Mouse (Mus musculus) heart, postnatal 0 days (tissue): Measurements from ENCODE around the gene Alg14. TPM values are rescaled to one million over a fixed set of nuclear protein-coding genes. Genes with fewer than 3 reads are reported as not detected.

Experiments
- ATAC-seq: fragments of 200-750 bp; cut with Nextera tagmentation; 2 replicates; pipeline ENCODE4 v1.8.0; 2017; ENCODE audit warnings: low read depth, moderate number of reproducible peaks, moderate library complexity; ENCODE audit not compliant: insufficient read depth
- DNase-seq: peaks from one replicate; pipeline ENCODE4 v3.0.0-alpha.2; 2016; ENCODE audit warnings: low spot score
- H3K27ac ChIP-seq: fragments of 300-500 bp; sonication (generic); 2 replicates; pipeline ENCODE4 v1.5.1; 2014; ENCODE audit warnings: low read depth, mild to moderate bottlenecking
- H3K27me3 ChIP-seq: fragments of 300-500 bp; sonication (generic); 2 replicates; pipeline ENCODE4 v1.6.1; 2014; ENCODE audit warnings: low read length, mixed read lengths; ENCODE audit not compliant: control insufficient read depth, insufficient read depth
- H3K36me3 ChIP-seq: fragments of 300-500 bp; sonication (generic); replicated peaks from 2 replicates; pipeline ENCODE4 v1.6.1; 2014; ENCODE audit warnings: low read length, mixed read lengths; ENCODE audit not compliant: control insufficient read depth, insufficient read depth
- H3K4me1 ChIP-seq: fragments of 300-500 bp; sonication (generic); 2 replicates; pipeline ENCODE4 v1.6.1; 2014; ENCODE audit warnings: antibody characterized with exemption; ENCODE audit not compliant: control insufficient read depth, insufficient read depth
- H3K4me2 ChIP-seq: fragments of 300-500 bp; sonication (generic); 2 replicates; pipeline ENCODE4 v1.6.1; 2014; ENCODE audit warnings: low read depth, mild to moderate bottlenecking, low read length, moderate library complexity
- H3K4me3 ChIP-seq: fragments of 300-500 bp; sonication (generic); 2 replicates; pipeline ENCODE4 v1.5.1; 2014; ENCODE audit warnings: low read depth, low read length
- H3K9ac ChIP-seq: fragments of 300-500 bp; sonication (generic); replicated peaks from 2 replicates; pipeline ENCODE4 v1.6.1; 2014; ENCODE audit warnings: low read depth, low read length, mixed read lengths
- H3K9me3 ChIP-seq: fragments of 300-500 bp; sonication (generic); replicated peaks from 2 replicates; pipeline ENCODE4 v1.6.1; 2016; ENCODE audit warnings: low read length; ENCODE audit not compliant: control insufficient read depth
- CTCF ChIP-seq: IDR thresholded peaks from 2 replicates; pipeline ENCODE4 v1.5.1; 2016; ENCODE audit warnings: antibody characterized with exemption, control low read depth, low read depth
- EP300 ChIP-seq: IDR thresholded peaks from 2 replicates; pipeline ENCODE4 v1.6.1; 2016; ENCODE audit warnings: antibody characterized with exemption, low read depth
- WGBS: fragments of 180-500 bp; shearing (Covaris S2); extraction: QIAGEN DNeasy Blood & Tissue Kit; methylation state at CpG from one replicate; pipeline ENCODE4 v1.1.7; 2014; 5-methylcytosine and 5-hydroxymethylcytosine counted together
- polyA plus RNA-seq: library from polyadenylated mRNA; unstranded; fragments of >200 nt; fragmentation: Nextera tagmentation; extraction: Ambion mirVana; gene quantifications from 2 replicates; pipeline ENCODE4 v1.2.1, GENCODE M21; 2015
- total RNA-seq: library from RNA; depleted of rRNA; stranded (reverse); fragments of >200 nt; gene quantifications from 2 replicates; pipeline ENCODE4 v1.2.3, GENCODE M21; 2014; ENCODE audit warnings: low replicate concordance

Gene Alg14
- total and polyA plus RNA-seq, 2 experiments from 2014 or later: 27.1 to 27.3 TPM

DNA sequence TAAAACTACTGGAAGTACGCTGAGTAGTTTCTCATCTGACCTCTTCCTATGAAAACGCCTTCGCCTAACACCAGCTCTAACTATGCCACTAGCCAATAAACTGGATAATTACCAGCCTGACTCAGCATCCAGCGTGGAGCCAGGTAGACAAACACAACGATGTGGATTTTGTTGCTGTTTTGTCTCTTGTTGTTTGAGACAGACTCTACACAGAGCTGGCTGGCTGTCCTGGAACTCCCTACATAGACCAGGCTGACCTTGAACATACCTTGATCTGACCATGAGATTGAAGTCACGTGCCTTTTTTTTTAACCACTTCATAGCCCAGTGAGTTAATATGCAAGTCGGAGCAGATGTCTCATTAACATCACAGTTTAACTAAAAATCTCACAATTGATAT is 36.1 kb upstream of the Alg14 start:
- Histone ChIP-seq H3K27ac (no peak overlapping the region), H3K36me3 (no peaks in the 10 kb centered on the region), H3K9me3 (no peaks in the 10 kb centered on the region), H3K27me3 (peaks cover 7% of the 10 kb centered on the region; the same call in 1 of the 2 replicates), H3K9ac (no peak overlapping the region), H3K4me3 (no peak overlapping the region), H3K4me2 (no peak overlapping the region), H3K4me1 (no peaks in the 10 kb centered on the region)
- DNase-seq (no peak), ATAC-seq (no peak)
- TF ChIP-seq EP300 (no peak), CTCF (no peak)
- 84% methylated on average over 7 of the region's 7 CpGs for WGBS

DNA sequence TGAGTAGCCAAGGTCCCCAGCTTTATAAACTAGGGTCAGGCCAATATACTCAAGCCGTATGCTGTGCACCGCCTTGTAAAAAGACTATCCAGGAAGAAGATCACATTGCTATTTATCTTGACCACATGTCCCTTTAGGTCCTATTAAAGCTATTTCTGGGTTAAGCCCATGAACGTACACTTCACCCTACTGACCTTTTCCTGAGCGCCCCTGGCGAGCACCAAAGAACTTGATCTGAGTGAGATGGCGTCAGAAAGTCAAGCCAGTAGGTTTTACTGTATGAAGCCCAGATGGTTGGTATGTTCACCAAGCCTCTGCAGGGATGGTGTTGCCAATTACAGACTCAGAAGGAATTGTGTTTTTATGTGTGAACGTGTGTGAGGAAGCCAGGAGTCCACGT is 35.4 kb upstream of the Alg14 start:
- Histone ChIP-seq H3K9me3 (no peaks in the 10 kb centered on the region), H3K36me3 (no peaks in the 10 kb centered on the region), H3K4me1 (no peaks in the 10 kb centered on the region), H3K9ac (no peak overlapping the region), H3K4me3 (no peak overlapping the region), H3K27me3 (peaks cover 14% of the 10 kb centered on the region; the same call in 1 of the 2 replicates), H3K27ac (no peak overlapping the region), H3K4me2 (no peak overlapping the region)
- ATAC-seq (no peak), DNase-seq (no peak)
- TF ChIP-seq CTCF (no peak), EP300 (no peak)
- 84% methylated on average over 8 of the region's 8 CpGs for WGBS

DNA sequence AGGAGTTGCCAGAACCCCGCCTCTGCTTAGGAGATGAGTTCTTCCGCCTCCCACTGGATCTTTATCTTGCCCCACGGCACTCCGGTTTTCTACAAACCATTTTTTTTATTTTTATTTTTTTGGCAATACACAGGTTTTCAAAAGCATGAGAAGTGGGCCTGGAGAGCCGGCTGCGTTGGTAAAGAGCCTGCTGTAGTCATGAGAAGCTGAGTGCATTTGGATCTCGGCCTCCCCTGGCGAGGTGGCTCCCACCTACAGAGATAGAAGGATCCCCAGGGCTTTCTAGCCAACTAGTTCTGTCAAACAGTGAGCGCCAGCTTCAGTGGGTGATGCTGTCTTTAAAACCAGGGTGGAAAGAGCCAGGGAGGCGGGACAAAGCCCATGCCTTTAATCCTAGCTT is 34.2 kb upstream of the Alg14 start:
- no peaks in the 10 kb centered on the region for H3K36me3 ChIP-seq
- no peak overlapping the region for H3K4me3 ChIP-seq
- 84% methylated on average over 10 of the region's 10 CpGs for WGBS
- no peak for TF ChIP-seq EP300
- H3K9me3 ChIP-seq: no peaks in the 10 kb centered on the region
- no peak overlapping the region for H3K27ac ChIP-seq
- H3K4me1 ChIP-seq: peaks cover 6% of the 10 kb centered on the region
- H3K27me3 ChIP-seq: peaks cover 24% of the 10 kb centered on the region
- DNase-seq: no peak
- H3K4me2 ChIP-seq: no peak overlapping the region
- ATAC-seq: no peak
- no peak overlapping the region for H3K9ac ChIP-seq

DNA sequence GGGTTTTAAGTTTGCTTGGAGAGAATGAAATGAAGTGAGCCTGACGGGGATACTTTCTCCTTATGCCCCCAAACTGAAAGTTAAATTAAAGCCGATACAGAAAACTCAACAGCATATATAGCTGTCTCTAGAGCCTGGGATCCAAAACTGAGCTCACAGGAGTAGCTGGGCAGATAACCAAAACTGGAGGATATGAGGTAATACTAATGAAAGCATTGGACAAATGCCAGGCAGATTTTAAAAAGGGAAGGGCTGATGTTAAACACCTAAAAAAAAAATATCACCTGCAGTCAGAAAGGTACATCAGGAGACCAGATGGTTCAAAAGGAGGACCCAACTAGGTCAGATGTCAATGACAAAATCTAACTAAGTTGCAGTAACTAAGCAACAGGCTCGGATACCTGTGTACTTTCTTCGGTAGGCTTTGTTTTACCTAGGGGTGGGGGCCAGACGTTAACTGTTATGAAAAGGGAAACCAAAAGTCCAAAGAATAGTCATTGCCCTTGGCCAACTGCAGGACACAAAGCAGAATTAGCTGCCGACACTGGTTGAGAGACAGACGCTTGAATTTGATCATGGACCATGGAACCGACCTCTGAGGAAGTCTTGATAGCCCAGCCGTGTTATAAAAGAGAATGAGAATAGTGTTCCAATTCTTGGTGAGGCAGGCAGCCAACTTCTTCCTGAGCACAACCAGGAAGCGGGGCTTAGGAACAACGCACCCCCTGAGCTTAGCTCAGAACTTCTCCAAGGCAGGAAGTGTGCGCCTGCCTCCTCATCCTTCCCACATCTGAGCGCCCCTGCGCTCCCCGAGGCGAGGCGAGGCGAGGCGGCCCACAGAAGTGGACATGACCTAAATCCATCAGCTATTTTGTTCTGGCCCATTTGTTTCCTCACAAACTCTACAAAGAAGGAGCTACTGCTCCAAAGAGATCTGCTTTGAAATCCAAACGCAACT is 32.8 kb upstream of the Alg14 start:
- H3K9me3 ChIP-seq: no peaks in the 10 kb centered on the region
- peaks cover 37% of the 10 kb centered on the region for H3K27me3 ChIP-seq
- 55% methylated on average over 20 of the region's 20 CpGs for WGBS
- no peak overlapping the region for H3K9ac ChIP-seq
- no peaks in the 10 kb centered on the region for H3K36me3 ChIP-seq
- H3K27ac ChIP-seq: peak overlapping the region; percentile 16; the same call in 1 of the 2 replicates
- TF ChIP-seq EP300 (no peak), CTCF (no peak)
- peak overlapping the region; percentile 45 for H3K4me2 ChIP-seq
- H3K4me1 ChIP-seq: peaks cover 7% of the 10 kb centered on the region
- no peak for ATAC-seq
- DNase-seq: no peak
- H3K4me3 ChIP-seq: no peak overlapping the region

DNA sequence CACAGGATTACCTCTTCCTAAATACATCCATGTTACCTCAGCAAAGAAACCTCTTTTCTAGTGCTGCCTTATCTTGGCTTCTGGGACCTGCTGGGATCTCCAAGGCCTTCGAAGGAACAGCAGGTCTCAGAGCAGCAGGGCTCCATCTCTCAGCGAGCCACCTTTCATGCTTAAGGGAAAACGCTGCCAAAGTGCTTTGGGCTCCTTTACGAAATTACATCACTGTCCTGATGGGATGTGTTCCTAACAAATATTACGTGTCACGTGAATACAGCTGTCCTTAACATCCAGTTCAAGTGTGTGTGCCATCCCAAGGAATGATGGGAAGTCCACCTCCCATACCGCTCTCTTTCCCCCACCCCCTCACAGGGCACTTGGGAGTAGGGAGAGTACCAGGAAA is 31.5 kb upstream of the Alg14 start:
- Histone ChIP-seq H3K27ac (no peak overlapping the region), H3K27me3 (peaks cover 48% of the 10 kb centered on the region), H3K4me1 (peaks cover 7% of the 10 kb centered on the region), H3K9me3 (0 out of 2 replicates have a peak, but pooled peaks cover 2% of the 10 kb centered on the region), H3K4me3 (no peak overlapping the region), H3K36me3 (no peaks in the 10 kb centered on the region), H3K4me2 (no peak overlapping the region), H3K9ac (no peak overlapping the region)
- WGBS: 81% methylated on average over 7 of the region's 7 CpGs
- no peak for DNase-seq
- no peak for ATAC-seq
- TF ChIP-seq CTCF (no peak), EP300 (no peak)
